Mouse (Mus musculus): ENCODE results near the gene Plcb1. TPM values are rescaled to one million over a fixed set of nuclear protein-coding genes. Genes with fewer than 3 reads are reported as not detected.

Plcb1 gene
- polyA plus RNA-seq, 1 experiment from 2014 or later: 3.2 TPM

DNA sequence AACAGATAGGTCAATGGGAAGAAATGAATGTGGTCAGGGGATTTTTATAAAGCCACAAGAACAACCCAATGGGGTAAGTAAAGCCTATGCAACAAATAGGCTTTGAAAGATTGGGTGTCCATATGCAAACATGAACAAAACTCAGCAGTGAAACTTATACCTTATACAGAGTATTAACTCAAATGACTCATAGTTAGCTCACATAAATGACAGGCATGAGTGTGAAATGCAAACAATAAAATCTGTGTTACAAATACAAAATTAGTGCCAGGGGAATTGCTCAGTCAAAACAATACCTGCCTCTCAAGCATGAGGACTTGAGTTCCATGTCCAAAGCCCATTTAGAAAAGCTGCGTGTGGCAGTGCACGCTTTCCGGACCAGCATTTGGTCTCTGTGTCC is 182.5 kb downstream of the Plcb1 start:
- Histone ChIP-seq H3K27me3 (ENCODE audit: control insufficient read depth, insufficient read depth, low read length) (no peaks in the 10 kb centered on the region), H3K4me2 (ENCODE audit: low read depth, low read length) (no peak overlapping the region), H3K4me3 (ENCODE audit: low read length) (no peak overlapping the region), H3K4me1 (ENCODE audit: control insufficient read depth, insufficient read depth, low read length) (no peaks in the 10 kb centered on the region), H3K36me3 (ENCODE audit: control insufficient read depth, insufficient read depth) (no peaks in the 10 kb centered on the region), H3K27ac (ENCODE audit: low read length) (no peak overlapping the region), H3K9me3 (replicated peaks; ENCODE audit: control insufficient read depth, low read length) (no peaks in the 10 kb centered on the region), H3K9ac (ENCODE audit: low read length) (no peak overlapping the region)
- no peak for ATAC-seq (replicated peaks; ENCODE audit: extremely low read depth, insufficient read depth, low FRiP score)
- WGBS: 88% methylated on average over 3 of the region's 3 CpGs

DNA sequence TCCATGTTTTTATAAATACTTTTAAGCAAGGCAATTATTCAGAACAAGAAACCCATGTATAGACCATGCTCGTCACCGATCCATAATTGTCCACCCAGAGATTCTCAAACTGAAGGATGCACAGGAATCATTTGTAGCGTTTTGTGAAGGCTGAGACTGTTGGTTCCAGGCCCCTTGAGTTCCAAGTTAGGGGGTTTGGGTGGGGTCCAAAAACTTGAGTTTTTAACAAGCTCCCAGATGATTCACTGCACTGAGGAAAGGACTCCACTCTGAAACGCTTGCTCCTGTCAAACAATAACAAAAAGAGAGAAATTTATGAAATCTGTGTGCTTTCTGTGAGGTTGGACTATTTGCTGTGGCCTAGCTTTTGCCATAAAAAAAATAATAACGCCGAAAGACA is 186.5 kb downstream of the Plcb1 start:
- 84% methylated on average over 6 of the region's 6 CpGs for WGBS
- ATAC-seq (replicated peaks; ENCODE audit: extremely low read depth, insufficient read depth, low FRiP score): no peak
- no peaks in the 10 kb centered on the region for H3K36me3 ChIP-seq (ENCODE audit: control insufficient read depth, insufficient read depth)
- H3K4me2 ChIP-seq (ENCODE audit: low read depth, low read length): no peak overlapping the region
- no peak overlapping the region for H3K9ac ChIP-seq (ENCODE audit: low read length)
- H3K4me1 ChIP-seq (ENCODE audit: control insufficient read depth, insufficient read depth, low read length): no peaks in the 10 kb centered on the region
- no peak overlapping the region for H3K4me3 ChIP-seq (ENCODE audit: low read length)
- H3K27ac ChIP-seq (ENCODE audit: low read length): no peak overlapping the region
- no peaks in the 10 kb centered on the region for H3K27me3 ChIP-seq (ENCODE audit: control insufficient read depth, insufficient read depth, low read length)
- H3K9me3 ChIP-seq (replicated peaks; ENCODE audit: control insufficient read depth, low read length): no peaks in the 10 kb centered on the region

DNA sequence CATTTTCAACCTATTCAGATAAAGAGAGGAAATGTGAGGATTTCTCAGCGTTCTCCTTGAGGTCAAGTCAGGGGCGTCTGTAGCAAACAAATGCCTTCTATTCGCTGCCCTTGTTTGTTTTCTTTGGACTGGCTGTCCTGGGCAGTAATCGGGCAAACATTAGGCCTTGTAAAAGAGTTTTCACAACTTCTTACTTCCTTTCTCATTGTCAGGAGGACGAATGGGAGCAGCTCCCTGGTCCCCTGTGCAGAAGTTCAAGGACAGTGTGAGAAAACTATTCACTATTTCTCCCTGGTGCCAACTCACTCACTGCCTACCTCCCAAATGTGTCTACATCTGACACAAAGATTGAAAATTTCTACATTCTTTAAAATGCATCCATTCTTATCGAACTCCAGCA is 188.8 kb downstream of the Plcb1 start:
- ATAC-seq (replicated peaks; ENCODE audit: extremely low read depth, insufficient read depth, low FRiP score): no peak
- Histone ChIP-seq H3K27me3 (ENCODE audit: control insufficient read depth, insufficient read depth, low read length) (no peaks in the 10 kb centered on the region), H3K4me1 (ENCODE audit: control insufficient read depth, insufficient read depth, low read length) (no peaks in the 10 kb centered on the region), H3K4me3 (ENCODE audit: low read length) (no peak overlapping the region), H3K9ac (ENCODE audit: low read length) (no peak overlapping the region), H3K9me3 (replicated peaks; ENCODE audit: control insufficient read depth, low read length) (no peaks in the 10 kb centered on the region), H3K27ac (ENCODE audit: low read length) (no peak overlapping the region), H3K36me3 (ENCODE audit: control insufficient read depth, insufficient read depth) (no peaks in the 10 kb centered on the region), H3K4me2 (ENCODE audit: low read depth, low read length) (no peak overlapping the region)
- 34% methylated on average over 6 of the region's 6 CpGs for WGBS

DNA sequence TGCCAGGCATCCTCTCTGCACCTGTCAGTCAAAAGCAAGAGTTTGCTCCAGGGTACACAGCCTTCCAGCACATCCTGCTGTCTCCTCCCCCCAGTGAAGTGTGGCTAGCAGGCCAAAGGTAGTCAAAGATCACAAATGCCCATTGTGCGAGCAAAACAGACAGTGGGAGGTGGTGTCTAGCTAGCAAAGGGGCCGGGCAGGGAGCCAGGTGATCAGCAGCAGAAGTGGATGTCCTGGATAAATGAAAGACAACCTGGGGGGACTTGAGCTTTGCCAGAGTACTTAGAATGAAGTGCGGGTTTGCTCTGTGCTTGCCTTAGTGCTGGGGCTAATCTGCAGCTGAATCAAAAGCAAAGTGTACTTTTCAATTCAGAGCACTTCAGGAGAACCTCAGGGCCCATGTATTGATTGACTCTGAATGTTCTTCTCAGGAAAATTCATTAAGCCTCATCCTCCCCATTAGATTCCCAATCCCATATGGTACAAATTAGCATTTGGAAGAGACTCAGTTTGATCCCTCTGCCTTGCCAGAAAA is 191.0 kb downstream of the Plcb1 start:
- no peak overlapping the region for H3K27ac ChIP-seq (ENCODE audit: low read length)
- no peak for ATAC-seq (replicated peaks; ENCODE audit: extremely low read depth, insufficient read depth, low FRiP score)
- WGBS: 51% methylated on average over 3 of the region's 3 CpGs
- no peaks in the 10 kb centered on the region for H3K36me3 ChIP-seq (ENCODE audit: control insufficient read depth, insufficient read depth)
- no peaks in the 10 kb centered on the region for H3K4me1 ChIP-seq (ENCODE audit: control insufficient read depth, insufficient read depth, low read length)
- H3K9ac ChIP-seq (ENCODE audit: low read length): no peak overlapping the region
- no peak overlapping the region for H3K4me3 ChIP-seq (ENCODE audit: low read length)
- H3K4me2 ChIP-seq (ENCODE audit: low read depth, low read length): no peak overlapping the region
- H3K27me3 ChIP-seq (ENCODE audit: control insufficient read depth, insufficient read depth, low read length): no peaks in the 10 kb centered on the region
- H3K9me3 ChIP-seq (replicated peaks; ENCODE audit: control insufficient read depth, low read length): no peaks in the 10 kb centered on the region

DNA sequence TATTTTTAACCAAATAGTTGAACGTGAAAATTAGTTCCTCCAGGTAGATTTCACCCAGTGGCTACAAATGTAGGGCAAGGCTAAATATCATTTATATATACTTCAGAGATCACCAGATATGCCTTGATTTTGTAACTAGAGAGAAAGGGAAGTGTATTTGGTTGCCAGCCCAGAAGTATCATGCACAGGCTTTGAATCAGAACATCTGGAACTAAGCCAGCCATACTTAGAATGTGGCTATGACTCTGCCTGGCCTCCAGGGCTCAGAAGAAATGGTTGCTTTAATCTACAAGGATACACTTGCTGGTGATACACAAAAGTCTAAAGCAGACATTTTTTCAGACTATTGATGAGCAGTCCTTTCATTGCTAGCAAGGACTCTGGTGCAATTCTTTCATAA is 191.8 kb downstream of the Plcb1 start:
- Histone ChIP-seq H3K4me3 (ENCODE audit: low read length) (no peak overlapping the region), H3K9me3 (replicated peaks; ENCODE audit: control insufficient read depth, low read length) (no peaks in the 10 kb centered on the region), H3K9ac (ENCODE audit: low read length) (no peak overlapping the region), H3K4me1 (ENCODE audit: control insufficient read depth, insufficient read depth, low read length) (no peaks in the 10 kb centered on the region), H3K27me3 (ENCODE audit: control insufficient read depth, insufficient read depth, low read length) (no peaks in the 10 kb centered on the region), H3K36me3 (ENCODE audit: control insufficient read depth, insufficient read depth) (no peaks in the 10 kb centered on the region), H3K4me2 (ENCODE audit: low read depth, low read length) (no peak overlapping the region), H3K27ac (ENCODE audit: low read length) (no peak overlapping the region)
- ATAC-seq (replicated peaks; ENCODE audit: extremely low read depth, insufficient read depth, low FRiP score): no peak
- 72% methylated on average over 1 of the region's 1 CpGs for WGBS

DNA sequence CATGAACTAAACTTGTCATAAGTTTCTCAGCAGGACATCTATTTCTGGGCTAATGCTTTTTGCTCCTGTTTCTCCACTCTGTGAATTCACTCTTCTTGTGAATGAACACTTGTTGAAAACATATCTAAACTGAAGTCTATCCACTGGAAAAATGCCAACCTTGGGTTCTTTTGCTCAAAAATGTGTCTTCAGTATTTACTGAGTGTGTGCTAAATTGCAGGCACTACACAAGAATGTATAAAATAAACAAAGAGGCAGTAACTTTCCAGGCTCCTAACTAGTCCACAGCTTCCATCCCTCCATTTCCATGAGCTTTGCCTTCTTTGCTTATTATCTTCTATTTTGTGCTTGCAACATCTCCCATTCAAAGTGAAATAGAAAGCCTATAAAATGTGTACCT is 195.5 kb downstream of the Plcb1 start:
- Histone ChIP-seq H3K9ac (ENCODE audit: low read length) (no peak overlapping the region), H3K4me1 (ENCODE audit: control insufficient read depth, insufficient read depth, low read length) (no peaks in the 10 kb centered on the region), H3K36me3 (ENCODE audit: control insufficient read depth, insufficient read depth) (no peaks in the 10 kb centered on the region), H3K4me2 (ENCODE audit: low read depth, low read length) (no peak overlapping the region), H3K27me3 (ENCODE audit: control insufficient read depth, insufficient read depth, low read length) (no peaks in the 10 kb centered on the region), H3K27ac (ENCODE audit: low read length) (no peak overlapping the region), H3K9me3 (replicated peaks; ENCODE audit: control insufficient read depth, low read length) (no peaks in the 10 kb centered on the region), H3K4me3 (ENCODE audit: low read length) (no peak overlapping the region)
- no peak for ATAC-seq (replicated peaks; ENCODE audit: extremely low read depth, insufficient read depth, low FRiP score)

DNA sequence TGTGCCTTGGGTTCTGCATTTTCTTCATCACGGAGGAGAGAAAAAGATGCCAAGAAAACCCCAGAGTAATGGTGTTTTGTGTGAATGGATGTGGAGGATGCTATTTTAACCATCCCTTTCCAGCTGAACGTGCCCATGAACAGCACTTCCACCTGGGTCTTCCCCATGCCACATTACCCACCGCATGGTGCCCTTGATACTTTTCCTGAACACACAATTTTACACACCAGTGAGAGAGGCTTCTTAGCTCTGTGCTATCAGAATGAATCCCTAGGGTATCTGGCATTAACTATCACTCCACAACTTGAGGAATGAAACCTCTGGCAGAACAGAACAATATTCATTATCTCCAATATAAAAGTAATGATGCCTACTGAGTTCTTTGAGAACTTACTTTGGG is 199.0 kb downstream of the Plcb1 start:
- ATAC-seq (replicated peaks; ENCODE audit: extremely low read depth, insufficient read depth, low FRiP score): no peak
- no peaks in the 10 kb centered on the region for H3K36me3 ChIP-seq (ENCODE audit: control insufficient read depth, insufficient read depth)
- H3K27ac ChIP-seq (ENCODE audit: low read length): no peak overlapping the region
- WGBS: 84% methylated on average over 3 of the region's 3 CpGs
- H3K4me3 ChIP-seq (ENCODE audit: low read length): no peak overlapping the region
- H3K9me3 ChIP-seq (replicated peaks; ENCODE audit: control insufficient read depth, low read length): no peaks in the 10 kb centered on the region
- no peak overlapping the region for H3K9ac ChIP-seq (ENCODE audit: low read length)
- H3K4me2 ChIP-seq (ENCODE audit: low read depth, low read length): no peak overlapping the region
- H3K27me3 ChIP-seq (ENCODE audit: control insufficient read depth, insufficient read depth, low read length): no peaks in the 10 kb centered on the region
- no peaks in the 10 kb centered on the region for H3K4me1 ChIP-seq (ENCODE audit: control insufficient read depth, insufficient read depth, low read length)

DNA sequence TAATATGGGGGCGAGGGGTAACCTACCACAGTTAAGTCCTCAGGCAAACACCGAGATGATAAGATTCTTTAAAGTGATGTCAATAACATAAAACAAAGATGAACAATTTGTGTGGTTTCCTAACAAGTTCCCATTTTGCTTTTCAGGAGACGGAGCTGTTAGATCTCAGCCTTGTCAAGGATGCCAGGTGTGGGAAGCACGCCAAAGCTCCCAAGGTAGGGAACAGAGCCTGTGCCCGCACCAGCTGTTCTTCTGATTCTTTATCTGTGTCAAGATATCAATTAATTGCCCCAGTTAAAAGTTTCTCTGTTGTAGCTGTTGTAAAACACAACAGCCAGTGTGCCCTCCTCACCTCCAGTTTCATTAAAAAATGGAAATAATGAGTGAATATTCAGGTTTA is 202.1 kb downstream of the Plcb1 start:
- Histone ChIP-seq H3K9me3 (replicated peaks; ENCODE audit: control insufficient read depth, low read length) (no peaks in the 10 kb centered on the region), H3K27me3 (ENCODE audit: control insufficient read depth, insufficient read depth, low read length) (no peaks in the 10 kb centered on the region), H3K27ac (ENCODE audit: low read length) (no peak overlapping the region)

DNA sequence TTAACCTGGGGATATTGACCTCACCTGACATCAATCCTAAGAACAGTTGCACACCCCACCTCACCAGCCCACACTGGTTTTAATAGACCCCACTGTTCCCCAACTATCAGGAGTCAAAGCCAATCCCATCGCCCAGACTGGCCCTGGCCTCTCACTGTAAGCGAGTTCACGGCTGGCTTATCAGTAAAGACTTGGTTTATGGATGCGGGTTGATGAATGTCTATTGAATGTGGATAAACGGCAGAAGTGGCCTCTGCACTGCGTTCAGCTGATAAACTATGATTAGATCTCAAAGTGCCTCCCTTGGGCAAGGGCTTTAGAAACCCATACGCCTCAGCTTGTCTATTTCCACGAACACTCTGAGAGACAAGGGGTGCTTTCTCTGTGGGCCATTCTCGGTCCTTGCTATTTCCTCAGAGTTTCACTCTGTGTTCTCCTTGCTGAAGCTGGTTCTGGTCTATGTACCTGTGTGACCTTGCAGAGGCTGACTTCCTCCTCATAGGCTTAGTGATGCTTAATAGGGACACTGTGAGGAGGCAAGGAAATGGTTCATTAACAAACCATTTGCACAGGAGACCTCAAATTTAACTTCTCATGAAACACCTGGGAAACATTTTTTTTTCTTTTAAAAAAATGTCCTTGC is 203.9 kb downstream of the Plcb1 start:
- Histone ChIP-seq H3K36me3 (ENCODE audit: control insufficient read depth, insufficient read depth) (no peaks in the 10 kb centered on the region), H3K9me3 (replicated peaks; ENCODE audit: control insufficient read depth, low read length) (no peaks in the 10 kb centered on the region), H3K9ac (ENCODE audit: low read length) (no peak overlapping the region), H3K27me3 (ENCODE audit: control insufficient read depth, insufficient read depth, low read length) (no peaks in the 10 kb centered on the region), H3K27ac (ENCODE audit: low read length) (no peak overlapping the region), H3K4me1 (ENCODE audit: control insufficient read depth, insufficient read depth, low read length) (no peaks in the 10 kb centered on the region), H3K4me3 (ENCODE audit: low read length) (no peak overlapping the region), H3K4me2 (ENCODE audit: low read depth, low read length) (no peak overlapping the region)
- WGBS: 52% methylated on average over 9 of the region's 9 CpGs
- no peak for ATAC-seq (replicated peaks; ENCODE audit: extremely low read depth, insufficient read depth, low FRiP score)

More for the DNA sequence above, 202.1 kb downstream of the Plcb1 start:
- Histone ChIP-seq H3K9ac (ENCODE audit: low read length) (no peak overlapping the region), H3K4me2 (ENCODE audit: low read depth, low read length) (no peak overlapping the region), H3K36me3 (ENCODE audit: control insufficient read depth, insufficient read depth) (no peaks in the 10 kb centered on the region), H3K4me1 (ENCODE audit: control insufficient read depth, insufficient read depth, low read length) (no peaks in the 10 kb centered on the region), H3K4me3 (ENCODE audit: low read length) (no peak overlapping the region)
- no peak for ATAC-seq (replicated peaks; ENCODE audit: extremely low read depth, insufficient read depth, low FRiP score)
- 80% methylated on average over 5 of the region's 5 CpGs for WGBS

Measured in heart, embryonic 16.5 days (tissue).